Mouse (Mus musculus): ENCODE measurements around the gene Gpr1.

The Gpr1 gene

GRCm38 (mm10) chr1:63214271-63214558 is at the start of gene Gpr1:
Gpr1 (minus strand) TSS chr1:63214543.
- DNase-seq (ENCODE audit: low read depth, low spot score), result no peak

- no peak for DNase-seq (ENCODE audit: low read depth, low spot score)
Measured at GRCm38 (mm10) chr1:63263671-63264070, 49.3 kb upstream of the Gpr1 start.

GRCm38 (mm10) chr1:63261041-63261590 is 46.8 kb upstream of the Gpr1 start:
- no peak for DNase-seq (ENCODE audit: low read depth, low spot score)

GRCm38 (mm10) chr1:63260742-63261033 is 46.3 kb upstream of the Gpr1 start:
- DNase-seq (ENCODE audit: low read depth, low spot score), result no peak

GRCm38 (mm10) chr1:63259916-63260741 is 45.8 kb upstream of the Gpr1 start:
- DNase-seq (ENCODE audit: low read depth, low spot score), result no peak

GRCm38 (mm10) chr1:63259271-63259830 is 45.0 kb upstream of the Gpr1 start:
- no peak for DNase-seq (ENCODE audit: low read depth, low spot score)

GRCm38 (mm10) chr1:63258501-63258900 is 44.2 kb upstream of the Gpr1 start:
- DNase-seq (ENCODE audit: low read depth, low spot score), result no peak

GRCm38 (mm10) chr1:63256083-63256482 is 41.7 kb upstream of the Gpr1 start:
- no peak for DNase-seq (ENCODE audit: low read depth, low spot score)

GRCm38 (mm10) chr1:63255101-63255500 is 40.8 kb upstream of the Gpr1 start:
- DNase-seq (ENCODE audit: low read depth, low spot score), result no peak

- DNase-seq (ENCODE audit: low read depth, low spot score), result no peak
Measured at GRCm38 (mm10) chr1:63253291-63253690, 38.9 kb upstream of the Gpr1 start.

- no peak for DNase-seq (ENCODE audit: low read depth, low spot score)
Measured at GRCm38 (mm10) chr1:63252351-63253209, 38.2 kb upstream of the Gpr1 start.

- DNase-seq (ENCODE audit: low read depth, low spot score), result no peak
Measured at GRCm38 (mm10) chr1:63249261-63249660, 34.9 kb upstream of the Gpr1 start.

- DNase-seq (ENCODE audit: low read depth, low spot score), result no peak
Measured at GRCm38 (mm10) chr1:63248360-63248851, 34.1 kb upstream of the Gpr1 start.

GRCm38 (mm10) chr1:63247831-63248359 is 33.6 kb upstream of the Gpr1 start:
- DNase-seq (ENCODE audit: low read depth, low spot score), result no peak

- peak; percentile 85 for DNase-seq (ENCODE audit: low read depth, low spot score)
Measured at GRCm38 (mm10) chr1:63246862-63247521, 32.6 kb upstream of the Gpr1 start.

GRCm38 (mm10) chr1:63243854-63244253 is 29.5 kb upstream of the Gpr1 start:
- DNase-seq (ENCODE audit: low read depth, low spot score), result no peak

GRCm38 (mm10) chr1:63239751-63240150 is 25.4 kb upstream of the Gpr1 start:
- DNase-seq (ENCODE audit: low read depth, low spot score), result no peak

- DNase-seq (ENCODE audit: low read depth, low spot score), result no peak
Measured at GRCm38 (mm10) chr1:63239305-63239704, 25.0 kb upstream of the Gpr1 start.

- no peak for DNase-seq (ENCODE audit: low read depth, low spot score)
Measured at GRCm38 (mm10) chr1:63237371-63237770, 23.0 kb upstream of the Gpr1 start.

- DNase-seq (ENCODE audit: low read depth, low spot score), result no peak
Measured at GRCm38 (mm10) chr1:63227241-63227640, 12.9 kb upstream of the Gpr1 start.

- no peak for DNase-seq (ENCODE audit: low read depth, low spot score)
Measured at GRCm38 (mm10) chr1:63225890-63226289, 11.5 kb upstream of the Gpr1 start.
